Mouse (Mus musculus) ES-CJ7 (cell line): ENCODE results near the gene Crybg2.

Experiments used
- DNase-seq: peaks from one replicate; pipeline ENCODE4 v3.0.0; 2011; ENCODE audit warnings: low read depth, low spot score

Crybg2 gene

DNA sequence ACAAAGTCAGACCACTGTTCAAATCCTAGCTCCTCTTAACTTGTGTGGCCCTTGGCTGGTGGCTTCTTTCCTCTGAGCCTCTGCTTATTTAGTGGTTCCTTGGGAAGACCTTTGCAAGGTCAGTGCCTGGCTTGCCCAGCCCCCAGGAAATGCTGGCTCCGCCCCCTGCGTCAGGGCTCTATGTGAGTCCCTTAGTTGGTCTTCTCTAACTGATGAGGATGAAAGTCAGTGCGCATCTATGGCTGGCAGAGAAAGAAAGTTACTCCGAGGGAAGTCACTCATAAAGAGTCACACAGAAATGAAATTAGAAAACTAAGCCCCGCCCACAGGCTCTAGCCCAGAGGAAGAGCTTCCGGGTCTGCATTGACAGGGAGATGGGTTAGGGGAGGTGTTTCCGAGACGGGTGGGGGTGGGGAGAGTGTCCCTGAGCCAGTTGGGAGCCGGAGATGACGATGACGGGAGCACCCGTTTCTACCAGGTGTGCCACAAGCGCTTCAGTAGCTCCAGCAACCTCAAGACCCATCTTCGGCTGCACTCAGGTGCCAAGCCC lies 2.4 kb upstream of the Crybg2 start:
- no peak for DNase-seq

DNA sequence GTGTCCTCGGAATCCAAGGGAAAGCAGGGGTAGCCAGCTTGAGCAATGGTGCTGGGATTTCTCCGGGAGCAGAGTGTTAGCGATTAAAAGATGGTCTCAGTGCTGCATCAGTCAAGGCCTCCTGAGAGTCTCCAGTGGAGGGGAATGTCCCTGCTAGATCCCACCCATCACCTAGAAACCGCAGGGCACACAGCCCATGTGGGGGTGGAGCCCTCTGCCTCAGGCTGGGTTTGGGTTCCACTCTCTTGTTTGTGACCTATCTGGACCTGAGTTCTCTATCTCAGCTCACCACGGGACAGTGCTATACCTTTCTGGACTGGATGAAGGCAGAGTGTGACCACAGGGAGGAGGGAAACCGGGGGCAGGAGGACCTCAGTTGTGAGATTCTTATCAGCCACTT lies 1.7 kb upstream of the Crybg2 start:
- DNase-seq, result no peak

DNA sequence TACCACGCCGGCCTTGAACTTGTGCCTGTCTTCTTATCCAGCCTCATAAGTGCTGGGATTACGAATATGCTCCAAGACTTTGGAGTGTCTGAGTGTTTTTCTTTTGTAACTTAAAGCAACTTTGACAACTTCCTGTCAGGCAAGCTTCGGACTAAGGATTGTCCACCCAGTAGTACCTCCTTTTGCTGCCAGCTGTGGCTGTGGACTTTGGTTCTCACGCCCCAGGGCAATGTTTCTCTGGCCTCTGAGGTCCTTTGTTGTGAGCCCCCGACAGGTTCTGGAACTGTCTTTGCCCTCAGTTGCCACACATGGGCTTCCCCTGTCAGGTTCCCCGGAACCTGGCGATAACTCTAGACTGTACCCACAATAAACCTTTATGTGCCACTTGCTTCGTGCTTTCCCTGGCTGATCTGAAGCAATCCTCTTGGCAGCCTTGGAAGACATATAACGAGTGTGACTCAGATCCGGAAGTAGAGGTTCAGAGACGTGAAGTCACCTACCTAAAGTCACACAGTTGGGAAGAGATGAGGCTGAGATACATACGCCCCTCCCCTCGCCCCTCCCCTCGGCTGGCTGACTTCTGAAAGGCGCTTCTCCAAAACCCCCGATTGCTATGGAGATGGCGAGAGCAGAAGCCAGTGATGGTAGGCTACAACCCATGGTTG lies 683 bp downstream of the Crybg2 start:
- peak; percentile 48 for DNase-seq

DNA sequence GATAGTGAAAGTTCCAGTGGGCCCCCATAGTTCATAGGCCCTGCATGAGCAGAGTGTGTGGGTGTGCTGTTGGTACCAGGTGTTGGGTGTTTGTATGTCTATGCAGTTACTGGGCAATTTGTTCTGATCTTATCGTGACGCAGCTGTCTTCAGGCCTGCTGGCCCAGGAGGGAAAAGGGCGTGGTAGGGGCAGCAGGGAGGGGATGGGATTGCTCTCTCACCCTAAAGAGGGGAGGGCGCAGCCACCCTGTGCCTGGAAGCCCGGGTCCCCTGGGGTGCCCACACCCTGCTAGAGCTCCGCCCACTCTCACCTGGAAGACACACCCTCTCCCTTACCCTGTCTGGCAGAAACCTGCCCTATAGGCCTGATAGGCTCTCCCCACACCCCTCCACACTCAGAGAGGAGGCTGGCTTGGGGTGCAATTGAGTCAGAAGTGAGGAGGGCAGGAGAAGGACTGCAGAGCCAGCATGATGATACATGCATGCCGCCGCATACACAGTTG lies 1.4 kb downstream of the Crybg2 start:
- peak; percentile 53 for DNase-seq

DNA sequence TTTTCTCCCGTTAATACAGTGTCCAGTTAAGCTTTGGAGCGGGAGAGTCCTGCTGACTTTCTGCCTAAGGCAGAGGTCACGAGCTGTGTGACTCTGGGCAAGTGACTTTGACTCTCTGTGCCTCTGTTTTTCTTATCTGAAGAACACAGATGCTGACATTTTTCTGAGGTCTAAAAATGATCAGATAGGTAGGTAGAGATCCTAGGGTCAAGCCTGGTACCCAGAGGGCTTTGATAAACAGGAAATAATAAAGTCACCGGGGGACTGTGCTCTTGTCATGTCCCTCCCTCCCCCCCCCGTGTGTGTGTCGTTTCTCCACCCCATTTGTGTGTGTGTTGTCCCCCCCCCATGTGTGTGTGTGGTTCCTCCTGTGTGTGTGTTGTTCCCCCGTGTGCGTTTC lies 1.9 kb downstream of the Crybg2 start:
- no peak for DNase-seq

DNA sequence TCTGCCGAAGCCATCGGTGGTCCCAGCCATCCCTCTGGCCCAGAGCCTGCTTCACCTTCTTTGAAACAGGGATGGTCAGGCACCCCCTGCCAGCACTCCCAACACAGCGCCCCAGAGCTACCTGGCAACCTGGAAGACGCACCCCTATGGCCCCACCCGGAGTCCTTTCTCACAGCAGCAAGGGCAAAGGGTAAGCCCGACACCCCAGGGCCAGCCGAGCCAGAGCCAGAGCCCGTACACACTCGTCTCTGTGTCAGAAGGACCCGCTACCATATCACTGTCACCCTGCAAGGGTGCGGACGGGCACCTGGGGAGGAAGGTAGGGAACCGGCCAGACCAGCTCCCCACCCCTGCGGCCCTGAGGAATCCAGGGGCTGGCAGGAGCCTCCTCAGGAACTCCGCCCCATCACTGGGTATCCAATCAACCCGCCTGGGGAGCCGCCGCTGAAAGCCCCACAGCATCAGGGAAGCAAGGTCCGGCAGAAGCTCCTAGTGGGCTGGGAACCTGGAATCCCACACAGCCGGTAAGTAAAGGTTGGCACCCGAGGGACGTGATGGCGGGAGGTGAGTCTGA lies 4.9 kb downstream of the Crybg2 start:
- DNase-seq, result no peak

DNA sequence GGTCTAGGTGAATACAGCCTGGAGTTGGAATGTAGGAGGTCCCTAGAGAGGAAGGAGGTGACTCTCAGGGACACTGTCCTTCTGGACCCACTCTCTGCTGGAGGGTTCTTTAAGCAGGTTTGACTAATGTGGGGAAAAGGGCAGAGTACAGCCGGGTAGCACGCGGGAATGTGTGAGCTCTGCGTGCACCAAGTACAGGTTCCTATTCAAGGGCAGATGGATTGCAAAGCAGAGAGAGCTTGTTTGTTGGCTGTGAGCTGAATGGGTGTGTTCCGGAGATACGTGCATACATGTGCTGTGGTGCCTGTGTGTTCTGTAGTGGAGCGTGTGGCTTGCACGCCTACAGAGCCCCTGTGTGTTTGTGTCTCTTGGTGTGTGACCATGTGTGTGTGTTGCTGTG lies 6.8 kb downstream of the Crybg2 start:
- DNase-seq, result no peak

DNA sequence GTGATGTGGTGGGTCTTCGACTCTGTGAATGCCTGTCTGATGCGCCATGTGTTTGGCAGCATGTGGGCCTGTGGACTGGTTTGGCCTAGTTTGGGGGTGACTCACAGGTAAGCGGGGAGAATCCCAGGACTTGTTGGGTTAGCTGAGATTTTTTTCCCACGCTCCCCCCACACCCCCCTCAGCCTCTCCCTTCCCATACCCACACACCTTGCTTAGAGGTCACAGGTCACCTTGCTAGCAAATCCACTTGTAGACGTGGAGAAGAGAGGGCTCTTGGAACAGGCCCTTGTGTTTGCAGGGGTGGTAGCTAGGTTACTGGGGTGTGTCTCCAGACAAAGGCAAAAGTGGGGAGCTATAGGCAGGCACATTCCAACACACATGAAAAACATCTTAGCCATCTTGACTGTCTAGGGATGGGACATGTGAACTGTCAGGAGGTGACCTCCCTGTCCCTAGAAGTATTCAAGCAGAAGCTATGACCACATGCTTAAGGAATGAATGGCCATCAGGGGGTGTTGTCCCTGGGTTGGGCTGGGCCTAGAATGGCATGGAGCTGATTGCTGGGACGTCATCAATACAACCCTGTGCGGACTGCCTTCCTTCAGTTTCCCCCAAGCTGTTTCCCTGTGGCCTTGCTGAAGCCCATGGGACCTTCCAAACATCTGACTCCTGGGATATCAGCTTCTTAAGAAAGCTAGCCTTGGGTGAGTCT lies 7.4 kb downstream of the Crybg2 start:
- no peak for DNase-seq

DNA sequence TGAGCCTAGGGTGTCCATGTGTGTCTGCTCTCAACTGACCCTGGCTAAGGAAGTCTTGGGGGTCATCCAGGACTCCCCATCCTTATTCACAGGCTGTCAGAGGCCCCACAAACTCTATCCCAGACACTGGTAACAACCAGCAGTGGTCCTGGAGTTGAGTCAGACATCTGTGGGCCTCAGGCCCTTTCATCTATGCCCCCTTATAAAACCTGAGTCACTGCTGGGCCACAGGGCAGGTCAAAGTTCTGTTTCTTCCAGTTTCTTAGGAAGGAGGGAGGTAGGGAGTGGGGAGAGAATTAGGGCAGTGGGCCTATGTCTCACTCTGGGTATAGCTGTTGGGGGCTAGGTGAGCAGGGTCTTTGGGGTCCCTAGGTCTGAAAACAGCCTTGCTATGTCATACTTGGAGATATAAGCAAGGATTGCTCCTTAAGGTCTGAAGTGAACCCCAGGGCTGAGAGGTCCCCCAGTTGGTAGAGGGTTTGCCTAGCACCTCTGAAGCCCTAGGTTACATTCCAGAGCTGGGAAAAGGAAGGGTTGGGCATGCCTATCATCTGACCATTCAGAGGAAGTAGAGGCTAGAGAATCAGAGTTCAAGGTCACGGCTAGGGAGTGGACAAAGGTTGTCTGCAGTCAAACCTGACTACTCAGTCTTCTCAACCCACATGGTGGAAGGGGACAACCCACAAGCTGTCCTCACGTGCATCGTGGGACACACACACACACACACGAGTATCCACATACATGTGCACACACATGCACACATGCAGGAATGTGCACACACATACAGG lies 8.4 kb downstream of the Crybg2 start:
- peak; percentile 69 for DNase-seq

DNA sequence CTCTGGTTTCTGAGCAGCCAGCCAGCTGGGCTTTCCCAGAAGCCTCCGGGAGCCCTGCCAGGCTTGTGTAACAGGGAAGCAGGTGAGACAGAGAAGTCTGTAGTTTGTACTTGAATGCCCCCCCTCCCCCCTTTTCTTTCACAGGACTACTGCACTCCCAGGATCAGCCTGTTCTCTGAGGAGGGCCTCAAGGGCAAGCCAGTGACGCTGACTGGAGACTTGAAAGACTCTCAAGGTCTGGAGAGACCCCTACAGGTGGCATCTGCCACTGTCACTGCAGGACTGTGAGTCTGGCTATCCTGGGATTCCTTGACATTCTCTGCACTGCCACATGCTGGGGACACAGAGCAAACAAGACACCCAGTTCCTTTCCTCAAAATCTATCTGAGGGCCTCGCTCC lies 18.1 kb downstream of the Crybg2 start:
- peak; percentile 98 for DNase-seq

DNA sequence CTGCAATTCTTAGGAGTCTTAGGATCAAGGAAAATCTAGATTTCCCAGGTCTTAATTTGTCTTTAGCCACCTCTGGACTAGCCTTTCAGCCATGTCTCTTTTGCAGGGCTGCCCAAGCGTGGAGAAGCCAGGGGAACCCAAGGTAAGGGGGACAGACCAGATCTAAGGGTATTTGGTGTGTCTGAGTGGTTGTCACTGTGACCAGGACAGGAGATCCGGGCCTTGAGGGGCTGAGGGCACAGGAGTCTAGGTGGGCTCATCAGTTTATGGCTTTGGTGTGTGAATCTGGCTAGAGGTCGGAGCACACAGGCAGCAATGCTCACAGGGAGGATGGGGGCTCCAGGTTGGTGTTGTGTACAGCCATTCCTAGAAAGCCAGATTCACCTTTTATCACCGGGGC lies 20.1 kb downstream of the Crybg2 start:
- no peak for DNase-seq

DNA sequence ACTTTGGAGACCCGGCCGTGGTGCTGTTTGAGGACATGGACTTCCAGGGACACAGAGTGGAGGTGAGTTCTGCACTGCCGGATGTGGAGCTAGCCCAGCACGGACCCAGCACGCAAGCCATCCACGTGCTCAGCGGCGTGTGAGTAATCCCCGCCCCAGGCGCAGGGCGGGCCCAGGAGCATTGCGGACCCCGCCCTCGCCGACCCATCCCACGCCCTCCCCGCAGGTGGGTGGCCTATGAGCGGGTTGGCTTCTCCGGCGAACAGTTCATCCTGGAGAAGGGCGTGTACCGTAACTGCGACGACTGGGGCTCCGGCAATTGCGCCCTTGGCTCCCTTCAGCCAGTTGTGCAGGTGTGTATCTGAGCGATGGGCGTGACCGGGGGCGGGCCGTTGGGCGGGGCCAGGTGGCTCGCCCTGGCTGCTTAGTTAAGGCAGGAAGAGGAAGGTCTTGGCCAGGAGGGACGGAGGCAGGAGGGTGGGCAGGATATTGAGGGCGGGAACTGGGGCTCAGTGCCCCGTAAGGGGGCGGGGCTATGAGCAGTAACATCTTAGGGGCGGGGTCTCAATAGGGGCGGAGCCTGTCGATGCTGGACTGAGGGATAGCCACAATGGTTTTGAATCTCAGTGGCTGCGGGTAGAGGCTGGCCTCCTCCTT lies 21.2 kb downstream of the Crybg2 start:
- peak; percentile 99 for DNase-seq

DNA sequence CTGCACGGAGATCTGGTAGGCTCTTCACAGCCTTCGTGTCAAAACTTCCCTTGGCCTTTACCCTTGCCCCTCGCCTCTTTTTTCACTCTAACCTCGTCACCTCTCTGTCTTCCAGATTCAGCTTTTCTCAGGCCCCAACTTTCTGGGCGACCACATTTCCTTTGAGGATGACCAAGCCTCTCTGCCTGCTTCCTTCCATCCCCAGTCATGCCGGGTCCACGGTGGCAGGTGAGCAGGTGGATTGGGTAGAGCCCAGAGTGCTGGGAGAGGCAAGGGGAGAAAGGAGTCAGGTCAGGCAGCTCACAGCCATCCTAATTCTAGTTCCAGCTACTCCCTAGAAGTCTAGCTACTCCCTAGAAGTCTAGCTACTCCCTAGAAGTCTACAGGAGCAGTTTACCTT lies 21.8 kb downstream of the Crybg2 start:
- no peak for DNase-seq

DNA sequence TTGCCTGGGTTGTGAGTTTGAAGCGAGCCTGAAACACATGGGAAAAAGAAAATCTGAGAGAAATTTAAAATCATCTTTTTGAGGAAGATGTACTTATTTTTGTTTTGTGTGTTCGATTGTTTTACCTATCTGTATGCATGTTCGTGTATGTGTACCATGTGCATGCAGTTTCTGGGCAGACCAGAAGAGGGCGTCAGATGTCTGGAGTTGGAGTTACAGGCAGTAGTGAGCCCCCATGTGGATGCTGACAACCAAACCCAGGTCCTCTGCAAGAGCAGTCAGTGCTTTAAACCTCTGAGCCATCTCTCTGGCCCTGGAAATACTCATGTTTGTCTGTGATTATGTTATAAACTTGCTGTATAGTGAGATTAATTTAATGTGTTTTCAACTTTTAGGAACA lies 24.4 kb downstream of the Crybg2 start:
- DNase-seq, result peak; percentile 90

DNA sequence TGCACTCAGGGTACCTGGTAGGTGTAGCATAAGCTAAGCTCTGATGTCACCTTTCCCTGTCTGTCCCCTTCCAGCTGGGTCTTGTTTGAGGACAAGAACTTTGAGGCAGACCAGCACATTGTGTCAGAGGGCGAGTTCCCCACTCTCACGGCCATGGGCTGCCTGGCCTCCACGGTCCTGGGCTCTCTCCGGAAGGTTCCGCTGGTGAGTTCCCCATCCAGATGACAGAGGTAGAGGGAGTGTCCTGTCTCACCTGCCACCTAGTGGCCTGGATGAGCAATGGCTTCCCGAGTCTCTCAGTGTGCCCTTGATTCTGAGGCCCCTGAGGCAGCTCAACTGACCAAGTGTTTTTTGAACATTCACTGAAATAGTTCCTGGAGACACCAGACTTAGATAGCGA lies 26.8 kb downstream of the Crybg2 start:
- peak; percentile 63 for DNase-seq

DNA sequence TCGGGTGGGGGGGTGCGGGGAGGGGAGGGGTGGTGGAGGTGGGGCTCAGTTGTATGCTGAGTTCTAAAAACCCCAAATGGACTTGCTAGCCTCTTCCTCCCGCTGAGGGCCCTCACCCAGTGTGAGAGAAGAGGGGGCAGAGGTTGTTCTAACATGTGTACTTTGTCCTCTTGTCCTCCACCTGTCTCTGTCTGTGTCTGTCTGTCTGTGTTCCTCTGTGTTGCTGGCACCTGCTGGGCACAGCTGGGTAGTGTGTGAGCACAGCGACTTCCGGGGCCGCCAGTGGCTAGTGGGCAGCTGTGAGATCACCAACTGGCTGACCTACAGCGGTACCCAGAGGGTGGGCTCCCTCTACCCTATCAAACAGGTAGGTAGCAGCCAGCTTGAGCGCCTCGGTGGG lies 28.4 kb downstream of the Crybg2 start:
- no peak for DNase-seq

DNA sequence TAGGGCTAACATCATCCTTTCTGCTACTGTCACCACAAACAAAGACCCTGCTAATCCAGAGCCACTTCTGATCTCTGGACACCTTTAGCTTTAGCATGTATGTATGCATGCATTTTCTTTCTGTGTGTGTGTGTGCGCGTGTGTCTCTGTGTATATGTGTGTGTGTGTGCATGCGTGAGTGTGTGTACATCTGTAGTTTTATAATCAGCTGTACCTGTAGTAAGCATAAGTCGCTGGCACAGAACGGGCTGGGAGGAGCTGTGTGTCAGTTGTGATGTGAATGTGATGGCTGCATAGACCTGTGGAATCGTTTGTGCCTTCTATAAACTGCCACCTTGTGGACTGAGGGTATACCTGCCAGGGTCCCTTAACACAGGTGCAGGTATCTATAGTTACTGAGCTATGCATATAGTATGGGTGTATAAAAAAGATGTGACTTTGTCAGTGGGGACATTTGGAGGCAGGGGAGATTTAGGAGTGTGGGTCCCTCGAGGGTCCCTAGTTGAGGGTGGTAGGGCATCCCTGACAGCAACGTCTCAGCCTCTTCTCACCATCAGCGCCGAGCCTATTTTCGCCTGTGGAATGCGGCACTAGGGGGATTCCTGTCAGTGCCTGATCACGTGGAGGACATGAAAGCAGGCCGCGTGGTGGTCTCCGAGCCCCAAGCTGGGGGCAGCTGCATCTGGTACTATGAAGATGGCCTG lies 30.1 kb downstream of the Crybg2 start:
- no peak for DNase-seq

DNA sequence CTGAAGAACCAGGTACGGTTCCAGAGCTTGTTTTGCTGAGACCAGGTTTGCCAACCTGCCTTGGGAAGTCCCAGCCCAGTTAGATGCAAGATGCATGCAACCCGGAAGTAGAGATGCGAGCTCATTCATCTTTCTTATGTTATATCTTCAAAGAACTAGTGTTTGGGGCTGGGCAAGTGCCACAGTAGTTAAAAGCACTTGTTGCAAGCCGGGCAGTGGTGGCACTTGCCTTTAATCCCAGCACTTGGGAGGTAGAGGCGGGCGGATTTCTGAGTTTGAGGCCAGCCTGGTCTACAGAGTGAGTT lies 30.6 kb downstream of the Crybg2 start:
- no peak for DNase-seq

DNA sequence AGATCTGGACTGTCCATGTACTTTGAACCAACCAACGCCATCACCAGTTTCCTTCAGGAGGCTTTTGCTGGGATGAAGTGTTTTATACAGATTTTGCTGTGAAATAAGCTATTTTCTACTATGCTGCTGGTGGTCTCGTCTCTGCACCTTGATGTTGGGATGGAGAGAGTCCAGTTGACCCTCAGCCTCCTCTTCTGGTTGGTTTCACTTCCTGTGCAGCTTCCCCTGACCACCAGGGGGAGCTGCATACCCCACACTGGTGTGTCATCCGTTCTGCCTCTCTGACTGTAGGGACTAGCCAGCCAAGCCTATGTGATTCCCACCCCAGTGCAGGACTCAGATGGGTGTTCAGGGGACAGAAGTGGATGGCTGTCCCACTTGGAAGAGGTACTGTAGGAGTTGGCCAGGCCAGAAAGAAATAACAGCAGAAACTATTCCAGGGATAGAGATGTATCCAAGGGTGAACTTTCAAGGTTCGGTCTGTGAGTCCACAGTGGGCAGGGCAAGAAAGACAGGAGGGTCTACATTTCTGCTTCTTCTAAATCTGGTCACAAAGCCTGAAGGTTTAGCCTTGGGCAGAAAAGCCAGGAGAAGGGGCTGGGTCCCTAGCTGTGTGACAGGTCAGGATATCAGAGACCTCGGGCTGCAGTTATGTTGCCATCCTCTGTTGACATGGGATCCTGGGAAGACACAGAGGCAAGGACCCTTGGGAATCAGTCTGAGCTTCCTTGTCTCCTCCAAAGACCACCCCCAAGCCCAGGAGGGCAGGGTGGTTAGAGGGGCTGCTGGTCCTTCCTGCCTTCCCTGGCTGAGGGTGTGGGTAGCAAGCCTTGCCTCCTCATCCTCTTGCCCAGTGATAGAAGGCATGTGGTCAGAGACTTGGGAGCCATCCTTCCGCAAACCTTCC lies 32.0 kb downstream of the Crybg2 start:
- DNase-seq, result peak; percentile 64

DNA sequence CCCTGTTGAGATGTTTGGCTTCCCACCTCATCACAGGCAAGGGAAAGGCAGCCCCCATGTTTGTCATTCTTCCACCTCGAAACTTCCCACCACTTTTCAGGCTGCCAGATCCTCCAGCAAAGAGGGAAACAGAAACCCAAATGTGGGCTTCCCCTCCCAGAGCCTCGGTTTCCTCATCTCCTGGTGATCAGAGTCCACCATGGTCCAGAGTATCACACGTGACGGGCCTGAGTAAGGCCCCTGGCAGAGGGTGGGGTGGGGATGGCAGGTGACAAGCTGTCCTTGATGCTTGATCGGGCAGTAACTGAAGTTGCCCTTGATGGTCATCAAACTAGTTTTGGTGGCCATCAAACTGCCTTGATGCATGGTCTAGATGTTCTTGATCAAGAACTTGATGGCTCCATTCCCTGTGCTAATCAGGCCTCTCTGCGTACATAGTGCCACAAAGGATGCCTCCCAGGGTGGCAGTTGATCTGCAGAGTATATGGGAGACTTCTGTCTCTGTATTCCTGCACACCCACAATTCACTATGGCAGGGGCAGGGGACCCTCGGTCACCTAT lies 33.5 kb downstream of the Crybg2 start:
- no peak for DNase-seq
